Mouse (Mus musculus): Measurements from ENCODE around the gene Usp20. TPM values are rescaled to one million over a fixed set of nuclear protein-coding genes. Genes with fewer than 3 reads are reported as not detected.
"Not testable (repeated sequence)": the region's sequence is repeated elsewhere in the genome, so short reads cannot be mapped to it uniquely, and the experiment has no call there.

Gene Usp20
- polyA plus RNA-seq (2012; ENCODE audit: insufficient read depth, low replicate concordance): 8.0 and 25.0 TPM in 2 replicates

DNA sequence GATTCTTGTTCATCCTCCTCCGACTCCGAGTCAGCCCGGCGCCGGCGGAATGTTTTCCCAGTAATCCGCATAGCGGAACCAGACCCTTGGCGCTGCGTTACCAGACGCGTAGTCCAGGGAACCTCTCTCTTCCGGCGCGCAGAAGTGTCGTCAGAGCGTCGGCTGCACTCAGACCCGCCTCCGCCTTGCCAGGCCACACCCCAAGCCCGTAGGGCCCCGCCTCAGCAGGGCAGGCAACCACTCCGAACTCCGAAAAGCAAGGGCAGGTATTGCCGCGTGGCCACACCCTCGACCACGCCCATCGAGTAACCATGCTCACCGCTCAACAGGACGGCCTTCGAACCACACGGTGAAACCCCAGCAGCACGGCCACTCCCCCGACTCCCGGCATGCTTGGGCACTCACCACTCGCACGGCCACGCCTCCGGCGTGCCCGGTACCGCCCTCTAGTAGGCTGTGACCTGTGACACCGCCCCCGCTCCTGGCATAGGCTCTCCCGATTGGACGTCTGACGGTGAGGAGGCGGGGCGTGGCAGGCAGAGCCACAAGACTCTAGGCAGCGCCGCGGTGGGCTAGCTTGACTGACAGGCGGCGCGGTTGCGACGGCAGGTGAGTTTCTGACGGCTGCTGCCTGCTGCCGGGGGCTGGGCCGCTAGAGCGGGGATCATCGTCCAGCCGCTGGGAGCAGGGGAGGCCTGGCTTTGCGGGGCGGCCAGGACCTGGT, at the start of gene Usp20, which contains the start of gene BC005624:
Gene Usp20 (plus strand): TSS at position 490 of the 724 bp plus-strand sequence.
Gene BC005624 (minus strand): TSS at position 412 of the 724 bp plus-strand sequence.
- peak within 1 kb of the TSS; percentile 99 for H3K4me3 ChIP-seq (replicated peaks)
- peaks cover 50% of the 10 kb centered on the region for H3K4me1 ChIP-seq
- TF ChIP-seq FLI1 (IDR thresholded peaks at IDR 0.05; ENCODE audit: low read length) (no peak), GATA1 (IDR thresholded peaks at IDR 0.05; ENCODE audit: borderline replicate concordance, low read length) (no peak)
- no peaks in the 10 kb centered on the region for H3K27me3 ChIP-seq (replicated peaks)
- no peaks in the 10 kb centered on the region for H3K9me3 ChIP-seq
- H3K36me3 ChIP-seq (replicated peaks; ENCODE audit: low read length): peaks cover 35% of the 10 kb centered on the region

DNA sequence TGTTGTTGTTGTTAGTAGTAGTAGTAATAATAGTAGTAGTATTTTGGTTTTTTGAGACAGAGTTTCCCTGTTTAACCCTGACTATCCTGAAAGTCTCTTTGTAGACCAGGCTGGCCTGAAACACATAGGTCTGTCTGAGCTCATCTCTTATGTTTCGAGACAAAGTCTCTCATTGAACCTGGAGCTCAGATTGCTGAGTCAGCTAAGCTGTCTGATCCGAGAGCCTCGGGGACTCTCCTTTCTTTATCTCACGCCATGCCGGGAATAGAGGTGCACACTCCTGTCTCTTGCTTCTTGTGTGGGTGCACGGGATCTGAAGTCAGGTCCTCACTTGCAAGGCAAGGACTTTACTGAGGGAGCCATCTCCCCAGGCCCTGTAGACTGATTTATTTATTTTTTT, 49.0 kb upstream of the Usp20 start:
- peaks cover 7% of the 10 kb centered on the region for H3K36me3 ChIP-seq (replicated peaks; ENCODE audit: low read length)
- no peak overlapping the region for H3K4me3 ChIP-seq (replicated peaks)
- H3K9me3 ChIP-seq: no peaks in the 10 kb centered on the region
- TF ChIP-seq GATA1 (IDR thresholded peaks at IDR 0.05; ENCODE audit: borderline replicate concordance, low read length) (no peak), FLI1 (IDR thresholded peaks at IDR 0.05; ENCODE audit: low read length) (no peak)
- H3K27me3 ChIP-seq (replicated peaks): peaks cover 11% of the 10 kb centered on the region
- peaks cover 32% of the 10 kb centered on the region for H3K4me1 ChIP-seq

DNA sequence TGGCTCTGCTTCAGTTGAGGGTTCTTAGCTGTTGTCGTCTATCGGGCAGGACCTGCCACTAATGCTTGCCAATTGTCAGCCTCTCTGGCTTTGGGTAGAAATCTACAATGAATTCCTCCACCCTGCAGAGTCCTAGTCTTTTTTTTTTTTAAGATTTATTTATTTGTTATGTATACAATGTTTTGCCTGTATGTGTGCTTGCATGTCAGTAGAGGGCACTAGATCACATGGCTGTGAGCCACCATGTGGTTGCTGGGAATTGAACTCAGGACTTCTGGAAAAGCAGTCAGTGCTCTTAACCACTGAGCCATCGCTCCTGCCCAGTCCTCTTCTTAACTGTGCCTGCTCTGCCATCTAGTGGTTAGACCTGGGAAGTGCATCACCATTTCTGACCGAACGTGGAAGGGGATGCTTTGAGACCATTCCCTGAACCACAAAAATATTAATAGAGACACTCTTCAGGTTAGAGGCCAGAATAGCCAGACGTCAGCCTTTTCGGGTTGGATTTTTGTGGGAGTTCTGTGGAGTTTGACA, 48.1 kb upstream of the Usp20 start:
- TF ChIP-seq FLI1 (IDR thresholded peaks at IDR 0.05; ENCODE audit: low read length): no peak
- TF ChIP-seq GATA1 (IDR thresholded peaks at IDR 0.05; ENCODE audit: borderline replicate concordance, low read length): no peak
- peaks cover 27% of the 10 kb centered on the region for H3K4me1 ChIP-seq

DNA sequence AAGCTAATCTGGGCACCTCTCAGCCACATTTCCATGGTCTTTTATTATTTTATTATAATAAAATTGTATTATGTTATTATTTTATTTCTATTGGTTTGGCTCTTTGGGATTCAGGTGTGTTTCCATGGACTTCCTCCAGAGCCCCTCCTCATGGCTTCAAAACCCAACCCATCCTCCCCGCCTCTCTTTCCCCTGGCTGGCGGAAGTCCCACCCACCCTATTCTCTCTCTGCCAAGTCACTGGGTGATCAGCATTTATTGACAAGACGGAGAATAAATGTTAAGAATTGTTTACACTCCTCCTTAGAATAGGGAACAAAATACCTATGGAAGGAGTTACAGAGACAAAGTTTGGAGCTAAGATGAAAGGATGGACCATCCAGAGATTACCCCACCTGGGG, 45.3 kb upstream of the Usp20 start:
- Histone ChIP-seq H3K4me3 (replicated peaks) (no peak overlapping the region), H3K9me3 (no peaks in the 10 kb centered on the region), H3K27me3 (replicated peaks) (peaks cover 11% of the 10 kb centered on the region), H3K4me1 (peaks cover 19% of the 10 kb centered on the region), H3K36me3 (replicated peaks; ENCODE audit: low read length) (peaks cover 7% of the 10 kb centered on the region)
- TF ChIP-seq GATA1 (IDR thresholded peaks at IDR 0.05; ENCODE audit: borderline replicate concordance, low read length) (no peak), FLI1 (IDR thresholded peaks at IDR 0.05; ENCODE audit: low read length) (no peak)

More for the DNA sequence above, 48.1 kb upstream of the Usp20 start:
- H3K36me3 ChIP-seq (replicated peaks; ENCODE audit: low read length): peaks cover 7% of the 10 kb centered on the region
- no peaks in the 10 kb centered on the region for H3K9me3 ChIP-seq
- H3K27me3 ChIP-seq (replicated peaks): peaks cover 11% of the 10 kb centered on the region
- no peak overlapping the region for H3K4me3 ChIP-seq (replicated peaks)

DNA sequence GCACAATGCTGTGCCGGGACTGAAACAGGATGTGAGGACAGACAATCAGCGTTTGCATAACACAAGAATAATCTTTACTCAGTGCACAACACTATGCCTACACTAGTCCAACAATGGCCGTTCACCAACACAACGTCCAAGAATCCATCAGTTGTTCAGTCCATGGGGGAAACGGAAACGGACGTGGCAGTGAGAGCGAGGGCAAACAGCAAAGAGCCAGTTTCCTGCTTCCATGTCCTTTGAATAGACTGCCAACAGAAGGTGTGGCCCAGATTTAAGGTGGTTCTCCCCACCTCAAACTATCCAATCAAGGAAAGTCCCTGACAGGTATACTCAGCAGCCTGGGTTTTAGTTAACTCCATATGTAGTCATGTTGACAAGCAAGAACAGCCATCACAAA, 44.3 kb upstream of the Usp20 start:
- Histone ChIP-seq H3K36me3 (replicated peaks; ENCODE audit: low read length) (no peaks in the 10 kb centered on the region), H3K27me3 (replicated peaks) (peaks cover 11% of the 10 kb centered on the region), H3K9me3 (no peaks in the 10 kb centered on the region), H3K4me1 (peaks cover 23% of the 10 kb centered on the region), H3K4me3 (replicated peaks) (no peak overlapping the region)
- TF ChIP-seq GATA1 (IDR thresholded peaks at IDR 0.05; ENCODE audit: borderline replicate concordance, low read length): no peak
- no peak for TF ChIP-seq FLI1 (IDR thresholded peaks at IDR 0.05; ENCODE audit: low read length)

DNA sequence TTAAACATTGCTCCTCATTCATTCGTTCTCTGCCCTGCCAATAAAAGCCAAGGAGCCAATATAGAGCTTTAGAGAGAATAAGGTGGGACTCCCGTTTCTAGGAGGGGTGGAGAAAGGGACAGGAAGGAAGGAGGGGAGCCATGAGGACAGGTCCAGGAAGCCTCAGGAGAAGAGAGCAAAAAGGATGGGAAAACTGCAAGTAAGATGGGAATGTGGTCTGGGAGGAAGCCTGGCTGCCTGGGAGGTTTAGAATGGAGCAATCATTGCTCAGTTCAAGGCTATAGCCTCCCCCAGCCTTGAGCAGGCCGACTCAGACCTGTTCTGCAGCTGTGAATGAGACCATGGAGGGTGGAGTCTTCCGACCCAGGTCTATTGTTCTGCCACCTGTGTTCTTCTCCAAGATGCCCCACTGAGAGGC, 43.5 kb upstream of the Usp20 start:
- Histone ChIP-seq H3K9me3 (no peaks in the 10 kb centered on the region), H3K27me3 (replicated peaks) (peaks cover 11% of the 10 kb centered on the region), H3K4me3 (replicated peaks) (no peak overlapping the region), H3K36me3 (replicated peaks; ENCODE audit: low read length) (no peaks in the 10 kb centered on the region), H3K4me1 (peaks cover 24% of the 10 kb centered on the region)
- TF ChIP-seq GATA1 (IDR thresholded peaks at IDR 0.05; ENCODE audit: borderline replicate concordance, low read length) (no peak), FLI1 (IDR thresholded peaks at IDR 0.05; ENCODE audit: low read length) (no peak)

DNA sequence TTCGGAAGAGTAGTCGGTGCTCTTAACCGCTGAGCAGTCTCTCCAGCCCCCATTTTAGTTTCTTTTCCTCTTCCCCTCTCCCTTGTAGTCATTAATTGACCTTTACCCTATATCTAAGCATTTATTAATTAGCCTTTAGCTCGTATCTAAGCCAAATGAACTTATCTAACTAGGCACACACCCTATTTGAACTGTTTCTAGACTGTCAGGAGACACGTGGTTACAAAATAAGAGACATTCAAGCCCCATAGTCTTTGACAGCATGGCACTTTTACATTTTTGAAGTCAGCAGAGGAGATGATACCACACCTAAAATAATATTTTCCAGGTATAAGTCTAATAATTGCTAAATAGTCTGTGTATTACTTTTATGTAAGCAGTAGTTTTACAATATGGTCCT, 40.5 kb upstream of the Usp20 start:
- no peaks in the 10 kb centered on the region for H3K36me3 ChIP-seq (replicated peaks; ENCODE audit: low read length)
- no peaks in the 10 kb centered on the region for H3K9me3 ChIP-seq
- peaks cover 3% of the 10 kb centered on the region for H3K27me3 ChIP-seq (replicated peaks)
- TF ChIP-seq FLI1 (IDR thresholded peaks at IDR 0.05; ENCODE audit: low read length) (no peak), GATA1 (IDR thresholded peaks at IDR 0.05; ENCODE audit: borderline replicate concordance, low read length) (no peak)
- H3K4me3 ChIP-seq (replicated peaks): no peak overlapping the region
- H3K4me1 ChIP-seq: peaks cover 15% of the 10 kb centered on the region; the same call in 1 of the 2 replicates

DNA sequence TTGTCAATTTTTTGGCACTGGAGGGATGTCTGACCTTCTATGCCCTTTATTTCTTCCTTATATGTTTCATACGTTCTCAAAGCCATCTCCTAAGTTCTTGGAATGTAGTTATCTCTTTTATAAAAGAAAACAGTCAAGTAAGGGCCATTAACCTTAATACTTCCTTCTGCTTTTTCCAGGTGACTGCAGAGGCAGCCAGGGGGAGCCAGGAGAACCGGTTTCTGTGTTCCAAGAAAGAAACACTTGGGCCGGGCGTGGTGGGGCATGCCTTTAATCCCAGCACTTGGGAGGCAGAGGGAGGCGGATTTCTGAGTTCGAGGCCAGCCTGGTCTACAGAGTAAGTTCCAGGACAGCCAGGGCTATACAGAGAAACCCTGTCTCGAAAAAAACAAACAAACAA, 40.0 kb upstream of the Usp20 start:
- H3K36me3 ChIP-seq (replicated peaks; ENCODE audit: low read length); H3K27me3 ChIP-seq (replicated peaks); H3K9me3 ChIP-seq: not testable (repeated sequence)
- Histone ChIP-seq H3K4me1 (peaks cover 15% of the 10 kb centered on the region; the same call in 1 of the 2 replicates), H3K4me3 (replicated peaks) (peak overlapping the region; percentile 94)

DNA sequence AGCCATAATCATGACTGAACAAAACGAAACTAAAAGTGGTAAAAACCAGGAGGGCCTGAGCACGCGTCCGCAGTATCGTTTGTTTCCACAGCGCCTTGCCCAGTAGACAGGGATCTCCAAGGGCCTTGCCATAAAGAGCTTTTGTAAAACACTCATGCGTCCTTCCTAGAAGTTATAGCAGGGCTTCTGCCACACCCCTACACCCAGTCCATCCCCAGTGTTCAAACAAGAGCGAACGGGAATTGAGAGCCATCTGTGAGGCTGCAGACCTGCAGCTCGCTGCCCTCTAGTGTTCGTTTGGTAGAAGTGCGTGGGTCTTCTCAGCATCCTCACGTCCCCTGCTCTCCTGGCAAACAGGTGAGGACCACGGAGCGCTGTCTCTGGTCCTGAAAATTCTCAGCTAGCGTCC, 39.5 kb upstream of the Usp20 start:
- no peak for TF ChIP-seq FLI1 (IDR thresholded peaks at IDR 0.05; ENCODE audit: low read length)
- no peak for TF ChIP-seq GATA1 (IDR thresholded peaks at IDR 0.05; ENCODE audit: borderline replicate concordance, low read length)
- Histone ChIP-seq H3K27me3 (replicated peaks) (peaks cover 8% of the 10 kb centered on the region), H3K4me3 (replicated peaks) (peak overlapping the region; percentile 94), H3K9me3 (no peaks in the 10 kb centered on the region), H3K4me1 (peaks cover 15% of the 10 kb centered on the region; the same call in 1 of the 2 replicates), H3K36me3 (replicated peaks; ENCODE audit: low read length) (no peaks in the 10 kb centered on the region)

DNA sequence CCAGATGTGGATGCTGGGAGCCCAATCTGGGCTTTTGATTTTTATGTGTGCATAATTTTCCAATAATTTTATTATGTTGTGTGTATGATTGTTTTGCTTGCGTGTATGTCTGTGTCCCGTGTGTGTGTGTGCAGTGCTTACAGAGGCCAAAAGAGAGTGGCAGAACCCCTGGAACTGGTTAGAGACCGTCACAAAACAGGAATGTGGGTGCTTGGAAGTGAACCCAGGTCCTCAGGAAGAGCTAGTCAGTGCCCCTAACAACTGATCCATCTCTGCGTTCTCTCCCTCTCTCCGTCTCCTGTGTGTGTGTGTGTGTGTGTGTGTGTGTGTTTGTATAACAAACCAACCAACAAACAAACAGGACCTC, 29.6 kb upstream of the Usp20 start:
- Histone ChIP-seq H3K36me3 (replicated peaks; ENCODE audit: low read length) (peaks cover 29% of the 10 kb centered on the region), H3K27me3 (replicated peaks) (peaks cover 5% of the 10 kb centered on the region), H3K4me3 (replicated peaks) (peak overlapping the region; percentile 97), H3K9me3 (peaks cover 15% of the 10 kb centered on the region), H3K4me1 (peaks cover 43% of the 10 kb centered on the region)
- no peak for TF ChIP-seq FLI1 (IDR thresholded peaks at IDR 0.05; ENCODE audit: low read length)
- TF ChIP-seq GATA1 (IDR thresholded peaks at IDR 0.05; ENCODE audit: borderline replicate concordance, low read length): no peak
